Mouse (Mus musculus) liver, embryonic 11.5 days (tissue): Measurements from ENCODE around the gene Qrsl1. TPM values are rescaled to one million over a fixed set of nuclear protein-coding genes. Genes with fewer than 3 reads are reported as not detected.
A peak's percentile ranks its signal among the peaks of the same experiment; 100 is the strongest.
"Not testable (repeated sequence)": the region's sequence is repeated elsewhere in the genome, so short reads cannot be mapped to it uniquely, and the experiment has no call there.

Source experiments
- ATAC-seq: fragments of 200-750 bp; cut with Nextera tagmentation; replicated peaks from 2 replicates; pipeline ENCODE4 v1.8.0; 2017; ENCODE audit warnings: moderate number of reproducible peaks, mild to moderate bottlenecking, moderate TSS enrichment, moderate library complexity; ENCODE audit not compliant: low FRiP score
- DNase-seq: peaks from one replicate; pipeline ENCODE4 v3.0.0-alpha.2; 2017; ENCODE audit warnings: low spot score
- H3K27ac ChIP-seq: fragments of 300-500 bp; sonication (generic); 2 replicates; pipeline ENCODE4 v1.5.1; 2014; ENCODE audit warnings: mild to moderate bottlenecking, low read depth, low read length, control low read depth
- H3K27me3 ChIP-seq: fragments of 300-500 bp; sonication (generic); replicated peaks from 2 replicates; pipeline ENCODE4 v1.6.1; 2014; ENCODE audit warnings: low read length, mixed read lengths; ENCODE audit not compliant: control insufficient read depth, insufficient read depth
- H3K36me3 ChIP-seq: fragments of 300-500 bp; sonication (generic); 2 replicates; pipeline ENCODE4 v1.6.1; 2014; ENCODE audit warnings: mild to moderate bottlenecking, low read length, moderate library complexity, mixed read lengths; ENCODE audit not compliant: control insufficient read depth, insufficient read depth
- H3K4me1 ChIP-seq: fragments of 300-500 bp; sonication (generic); replicated peaks from 2 replicates; pipeline ENCODE4 v1.6.1; 2014; ENCODE audit warnings: low read length, mixed read lengths; ENCODE audit not compliant: control insufficient read depth, insufficient read depth
- H3K4me2 ChIP-seq: fragments of 300-500 bp; sonication (generic); 2 replicates; pipeline ENCODE4 v1.6.1; 2014; ENCODE audit warnings: mild to moderate bottlenecking, control low read depth, moderate library complexity
- H3K4me3 ChIP-seq: fragments of 300-500 bp; sonication (generic); 2 replicates; pipeline ENCODE4 v1.5.1; 2014; ENCODE audit warnings: low read depth, low read length, control low read depth
- H3K9ac ChIP-seq: fragments of 300-500 bp; sonication (generic); 2 replicates; pipeline ENCODE4 v1.6.1; 2014; ENCODE audit warnings: low read depth, low read length, control low read depth
- H3K9me3 ChIP-seq: fragments of 300-500 bp; sonication (generic); 2 replicates; pipeline ENCODE4 v1.6.1; 2016; ENCODE audit warnings: low read length, inconsistent platforms, mixed read lengths; ENCODE audit not compliant: control insufficient read depth
- WGBS: fragments of 180-500 bp; shearing (Covaris S2); extraction: QIAGEN DNeasy Blood & Tissue Kit; methylation state at CpG from one replicate; pipeline ENCODE4 v1.1.7; 2014; 5-methylcytosine and 5-hydroxymethylcytosine counted together
- polyA plus RNA-seq: library from polyadenylated mRNA; unstranded; fragments of >200 nt; fragmentation: Nextera tagmentation; extraction: Ambion mirVana; gene quantifications from 2 replicates; pipeline ENCODE4 v1.2.1, GENCODE M21; 2014

The Qrsl1 gene
- 20.8 and 20.9 TPM in 2 replicates for polyA plus RNA-seq

DNA sequence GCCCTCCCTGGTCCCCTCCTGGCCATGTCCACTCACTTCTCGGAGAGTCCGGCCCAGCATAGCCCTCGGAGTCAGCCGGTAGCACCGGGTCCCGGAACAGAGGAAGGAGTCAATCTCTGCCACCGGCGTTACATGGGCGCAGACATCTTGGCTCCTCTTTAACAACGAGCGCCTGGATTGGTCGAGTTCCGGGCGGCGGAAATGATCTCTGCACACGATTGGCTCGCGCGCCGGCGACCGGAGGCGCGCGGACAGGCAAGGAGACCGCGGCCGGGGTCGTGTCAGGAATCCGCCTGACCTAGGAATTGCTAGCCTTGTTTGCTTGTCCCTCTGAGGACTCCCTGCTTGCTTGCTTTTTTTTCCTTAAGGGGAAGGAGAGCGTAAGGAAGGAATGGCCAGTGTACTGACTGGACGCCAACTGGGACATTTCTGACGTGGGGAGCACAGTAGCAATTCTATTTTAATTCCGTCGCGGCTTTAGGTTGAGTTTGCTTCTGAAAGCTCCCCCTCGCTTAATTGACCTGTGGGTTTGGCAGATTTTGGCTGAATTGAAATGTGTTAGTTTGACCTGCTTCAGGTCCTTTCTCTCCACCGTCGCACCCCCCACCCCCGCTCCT, at the start of gene Qrsl1, which contains the start of gene Rtn4ip1:
TSS of gene Qrsl1 (minus strand) at position 168 of the 617 bp plus-strand sequence.
TSS of gene Rtn4ip1 (plus strand) at position 230 of the 617 bp plus-strand sequence.
- Histone ChIP-seq H3K4me1 (peaks cover 7% of the 10 kb centered on the region; the same call in 1 of the 2 replicates), H3K9me3 (no peaks in the 10 kb centered on the region), H3K9ac (peak within 1 kb of the TSS; percentile 79), H3K4me2 (peak within 1 kb of the TSS; percentile 89), H3K27me3 (no peaks in the 10 kb centered on the region), H3K36me3 (no peaks in the 10 kb centered on the region), H3K4me3 (peak within 1 kb of the TSS; percentile 84), H3K27ac (peak within 1 kb of the TSS; percentile 25; the same call in 1 of the 2 replicates)
- peak; percentile 96 for ATAC-seq
- WGBS = under 1% methylated on average over 40 of the region's 40 CpGs
- DNase-seq = peak; percentile 96

- Histone ChIP-seq H3K27ac (no peak overlapping the region), H3K9me3 (no peaks in the 10 kb centered on the region), H3K36me3 (peaks cover 7% of the 10 kb centered on the region), H3K9ac (no peak overlapping the region), H3K4me3 (no peak overlapping the region), H3K4me2 (no peak overlapping the region), H3K4me1 (0 out of 2 replicates have a peak, but pooled peaks cover 3% of the 10 kb centered on the region), H3K27me3 (no peaks in the 10 kb centered on the region)
- ATAC-seq (no peak), DNase-seq (no peak)
- WGBS = 86% methylated on average over 4 of the region's 4 CpGs
Observed at GRCm38 (mm10) chr10:43945435-43945834, 43.9 kb upstream of the Qrsl1 start.

GRCm38 (mm10) chr10:43943736-43944135, 42.2 kb upstream of the Qrsl1 start:
- peaks cover 7% of the 10 kb centered on the region for H3K36me3 ChIP-seq
- no peaks in the 10 kb centered on the region for H3K9me3 ChIP-seq
- no peak overlapping the region for H3K4me3 ChIP-seq
- H3K27me3 ChIP-seq = no peaks in the 10 kb centered on the region
- DNase-seq (no peak), ATAC-seq (no peak)
- 59% methylated on average over 4 of the region's 4 CpGs for WGBS
- 0 out of 2 replicates have a peak, but pooled peaks cover 3% of the 10 kb centered on the region for H3K4me1 ChIP-seq
- H3K4me2 ChIP-seq = no peak overlapping the region
- H3K27ac ChIP-seq = no peak overlapping the region
- no peak overlapping the region for H3K9ac ChIP-seq

DNA sequence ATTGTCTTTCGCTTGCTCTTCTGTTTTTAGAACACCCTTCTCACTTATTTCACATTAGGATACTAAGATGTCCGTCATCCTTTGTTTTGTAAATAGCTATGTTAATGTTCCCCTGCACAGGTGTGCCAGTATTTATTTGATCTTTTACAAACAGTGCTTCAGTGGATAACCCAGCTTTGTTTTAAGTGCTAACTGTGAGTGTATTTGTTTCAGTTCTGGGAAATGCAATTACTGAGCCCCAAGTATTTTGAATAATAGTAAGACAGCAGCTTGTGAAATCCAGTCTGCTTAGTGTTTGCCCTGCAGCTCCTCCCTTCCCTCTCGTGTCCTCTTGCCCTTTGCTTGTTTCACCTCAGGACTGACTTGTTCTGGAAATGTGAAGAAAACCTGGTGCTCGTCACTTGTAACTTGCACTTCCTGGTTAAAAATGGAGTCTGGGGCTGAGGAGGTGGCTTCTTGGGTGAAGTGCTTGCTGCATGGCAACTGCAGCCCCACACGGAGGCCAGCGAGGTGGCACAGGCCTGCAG, 37.7 kb upstream of the Qrsl1 start:
- H3K36me3 ChIP-seq = no peaks in the 10 kb centered on the region; the same call in 1 of the 2 replicates
- no peaks in the 10 kb centered on the region for H3K27me3 ChIP-seq
- no peak overlapping the region for H3K4me2 ChIP-seq
- no peak overlapping the region for H3K4me3 ChIP-seq
- 0 out of 2 replicates have a peak, but pooled peaks cover 3% of the 10 kb centered on the region for H3K4me1 ChIP-seq
- 82% methylated on average over 6 of the region's 6 CpGs for WGBS
- H3K27ac ChIP-seq = no peak overlapping the region
- no peaks in the 10 kb centered on the region for H3K9me3 ChIP-seq
- H3K9ac ChIP-seq = no peak overlapping the region
- DNase-seq (no peak), ATAC-seq (no peak)

GRCm38 (mm10) chr10:43928596-43928995, 27.1 kb upstream of the Qrsl1 start:
- 76% methylated on average over 5 of the region's 5 CpGs for WGBS
- no peak overlapping the region for H3K9ac ChIP-seq
- H3K27ac ChIP-seq = no peak overlapping the region
- no peak overlapping the region for H3K4me2 ChIP-seq
- no peak overlapping the region for H3K4me3 ChIP-seq
- no peak for DNase-seq
- H3K9me3 ChIP-seq = no peaks in the 10 kb centered on the region
- no peak for ATAC-seq
- no peaks in the 10 kb centered on the region for H3K27me3 ChIP-seq
- H3K4me1 ChIP-seq = no peaks in the 10 kb centered on the region
- H3K36me3 ChIP-seq = peaks cover 2% of the 10 kb centered on the region

DNA sequence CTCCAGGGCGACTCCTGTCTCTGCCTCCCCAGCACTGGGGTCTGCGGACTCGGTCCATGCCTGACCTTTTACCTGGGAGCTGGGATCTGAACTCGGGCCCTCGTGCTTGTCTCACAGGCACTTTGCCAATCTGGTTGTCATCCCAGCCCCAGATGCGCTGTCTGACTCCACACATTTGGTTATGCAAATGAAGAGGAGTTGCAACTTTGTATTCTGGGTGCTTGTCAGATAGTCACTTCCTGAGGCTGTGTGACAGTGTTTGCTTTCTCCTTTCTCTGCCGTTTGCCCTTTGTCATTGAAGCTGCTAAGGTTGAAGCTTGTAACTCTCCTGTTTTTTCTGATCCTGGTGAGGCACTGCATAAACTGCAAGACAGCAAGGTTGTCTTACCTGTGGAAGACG, 26.2 kb upstream of the Qrsl1 start:
- no peak overlapping the region for H3K4me2 ChIP-seq
- ATAC-seq = no peak
- H3K4me1 ChIP-seq = no peaks in the 10 kb centered on the region
- H3K27me3 ChIP-seq = no peaks in the 10 kb centered on the region
- no peak overlapping the region for H3K4me3 ChIP-seq
- H3K36me3 ChIP-seq = peaks cover 5% of the 10 kb centered on the region
- no peaks in the 10 kb centered on the region for H3K9me3 ChIP-seq
- H3K9ac ChIP-seq = no peak overlapping the region
- no peak for DNase-seq
- 77% methylated on average over 8 of the region's 8 CpGs for whole genome bisulfite sequencing
- H3K27ac ChIP-seq = no peak overlapping the region

- not testable (repeated sequence) for H3K27ac ChIP-seq, H3K9me3 ChIP-seq, H3K4me1 ChIP-seq, H3K4me3 ChIP-seq, H3K36me3 ChIP-seq, H3K9ac ChIP-seq, ATAC-seq, H3K4me2 ChIP-seq, H3K27me3 ChIP-seq, DNase-seq
- whole genome bisulfite sequencing = 86% methylated on average over 8 of the region's 9 CpGs
Observed at GRCm38 (mm10) chr10:43925776-43926175, 24.2 kb upstream of the Qrsl1 start.

DNA sequence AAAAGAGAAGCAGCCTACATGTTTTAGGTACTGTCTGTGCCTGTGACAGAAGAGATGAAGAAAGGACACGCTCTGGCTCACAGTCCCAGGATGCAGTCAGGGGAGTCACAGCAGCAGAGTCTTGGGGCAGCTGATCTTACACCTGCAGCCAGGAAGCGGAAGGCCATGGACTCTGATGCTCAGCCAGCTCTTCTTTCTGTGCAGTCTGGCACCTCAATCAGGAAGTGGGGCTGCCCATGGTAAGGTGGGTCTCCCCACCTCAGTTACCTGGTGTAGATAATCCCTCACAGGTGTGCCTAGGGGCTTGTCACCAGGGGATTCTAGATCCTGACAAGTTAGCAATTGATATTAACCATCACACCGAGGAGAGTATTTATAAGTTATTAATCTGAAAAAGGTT, 21.6 kb upstream of the Qrsl1 start:
- no peak overlapping the region for H3K4me2 ChIP-seq
- H3K27me3 ChIP-seq = no peaks in the 10 kb centered on the region
- no peak overlapping the region for H3K27ac ChIP-seq
- DNase-seq = no peak
- ATAC-seq = no peak
- H3K4me1 ChIP-seq = no peaks in the 10 kb centered on the region
- H3K36me3 ChIP-seq = peaks cover 2% of the 10 kb centered on the region; the same call in 1 of the 2 replicates
- no peaks in the 10 kb centered on the region for H3K9me3 ChIP-seq
- no peak overlapping the region for H3K9ac ChIP-seq
- WGBS = 92% methylated on average over 3 of the region's 3 CpGs
- H3K4me3 ChIP-seq = no peak overlapping the region
